Mouse (Mus musculus) adrenal gland, postnatal 36 days (tissue): ENCODE results near the gene Sorcs2. TPM values are rescaled to one million over a fixed set of nuclear protein-coding genes. Genes with fewer than 3 reads are reported as not detected.

Experiments
- DNase-seq, 2 experiments: peaks; one replicate each; pipeline ENCODE4 v3.0.0; 2021; ENCODE audit warnings: mixed read lengths in 1 of 2
- total RNA-seq, 2 experiments: library from RNA; stranded (reverse); gene quantifications; 2 replicates each; pipeline ENCODE4 v1.2.3; 2021

The Sorcs2 gene
- total RNA-seq, 2 experiments from 2014 or later: 13.9 to 24.5 TPM

- DNase-seq: no peak
These were observed 269.4 kb downstream of the Sorcs2 start for GRCm38 (mm10) chr5:36128513-36128912.

GRCm38 (mm10) chr5:36124993-36125392 is 272.9 kb downstream of the Sorcs2 start:
- no peak for DNase-seq

GRCm38 (mm10) chr5:36122987-36123386 is 275.0 kb downstream of the Sorcs2 start:
- DNase-seq: no peak

- peak in 1 of 2 experiments; percentile 25 for DNase-seq
These were observed 277.0 kb downstream of the Sorcs2 start for GRCm38 (mm10) chr5:36120931-36121341.

- no peak for DNase-seq
These were observed 279.9 kb downstream of the Sorcs2 start for GRCm38 (mm10) chr5:36118061-36118460.

- no peak for DNase-seq
These were observed 282.4 kb downstream of the Sorcs2 start for GRCm38 (mm10) chr5:36115519-36115918.

- DNase-seq: no peak
These were observed 284.2 kb downstream of the Sorcs2 start for GRCm38 (mm10) chr5:36113696-36114095.

GRCm38 (mm10) chr5:36112696-36113095 is 285.2 kb downstream of the Sorcs2 start:
- DNase-seq: no peak

GRCm38 (mm10) chr5:36111516-36111915 is 286.4 kb downstream of the Sorcs2 start:
- peak in 1 of 2 experiments; percentile 11 for DNase-seq

- no peak for DNase-seq
These were observed 289.5 kb downstream of the Sorcs2 start for GRCm38 (mm10) chr5:36108339-36108887.

GRCm38 (mm10) chr5:36103483-36103882 is 294.5 kb downstream of the Sorcs2 start:
- no peak for DNase-seq

GRCm38 (mm10) chr5:36101129-36101528 is 296.8 kb downstream of the Sorcs2 start:
- no peak for DNase-seq

GRCm38 (mm10) chr5:36100488-36100887 is 297.5 kb downstream of the Sorcs2 start:
- no peak for DNase-seq

GRCm38 (mm10) chr5:36099662-36100061 is 298.3 kb downstream of the Sorcs2 start:
- peak; percentile 30 to 52 for DNase-seq

GRCm38 (mm10) chr5:36096046-36096445 is 301.9 kb downstream of the Sorcs2 start:
- no peak for DNase-seq

- no peak for DNase-seq
These were observed 307.9 kb downstream of the Sorcs2 start for GRCm38 (mm10) chr5:36090036-36090435.

- no peak for DNase-seq
These were observed 308.7 kb downstream of the Sorcs2 start for GRCm38 (mm10) chr5:36089243-36089642.

GRCm38 (mm10) chr5:36086931-36087330 is 311.0 kb downstream of the Sorcs2 start:
- DNase-seq: no peak

- peak in 1 of 2 experiments; percentile 27 for DNase-seq
These were observed 312.3 kb downstream of the Sorcs2 start for GRCm38 (mm10) chr5:36085621-36086020.

GRCm38 (mm10) chr5:36083869-36084565 is 313.9 kb downstream of the Sorcs2 start:
- no peak for DNase-seq

- DNase-seq: no peak
These were observed 316.9 kb downstream of the Sorcs2 start for GRCm38 (mm10) chr5:36081021-36081420.

GRCm38 (mm10) chr5:36075172-36076074 is 322.5 kb downstream of the Sorcs2 start:
- no peak for DNase-seq
